Mouse (Mus musculus) stomach, embryonic 14.5 days (tissue): Measurements from ENCODE around the gene Reck. TPM values are rescaled to one million over a fixed set of nuclear protein-coding genes. Genes with fewer than 3 reads are reported as not detected.

Experiments used
- ATAC-seq: fragments of 200-750 bp; cut with Nextera tagmentation; 2 replicates; pipeline ENCODE4 v1.8.0; 2017; ENCODE audit warnings: low read depth, moderate TSS enrichment; ENCODE audit not compliant: insufficient number of reproducible peaks, insufficient read depth, low FRiP score
- H3K27ac ChIP-seq: fragments of 300-500 bp; sonication (generic); 2 replicates; pipeline ENCODE4 v1.5.1; 2014; ENCODE audit warnings: mild to moderate bottlenecking, low read length, moderate library complexity, mixed read lengths
- H3K27me3 ChIP-seq: fragments of 300-500 bp; sonication (generic); 2 replicates; pipeline ENCODE4 v1.6.1; 2014; ENCODE audit warnings: low read length, control low read depth, mixed read lengths; ENCODE audit not compliant: control insufficient read depth, insufficient read depth
- H3K36me3 ChIP-seq: fragments of 300-500 bp; sonication (generic); 2 replicates; pipeline ENCODE4 v1.6.1; 2014; ENCODE audit warnings: mild to moderate bottlenecking, control low read depth, low read length, moderate library complexity, mixed read lengths; ENCODE audit not compliant: control insufficient read depth, insufficient read depth
- H3K4me1 ChIP-seq: fragments of 300-500 bp; sonication (generic); 2 replicates; pipeline ENCODE4 v1.6.1; 2014; ENCODE audit warnings: low read length, control low read depth, mixed read lengths; ENCODE audit not compliant: control insufficient read depth, insufficient read depth
- H3K4me2 ChIP-seq: fragments of 300-500 bp; sonication (generic); replicated peaks from 2 replicates; pipeline ENCODE4 v1.6.1; 2014; ENCODE audit warnings: low read depth, low read length, control low read depth
- H3K4me3 ChIP-seq: fragments of 300-500 bp; sonication (generic); 2 replicates; pipeline ENCODE4 v1.5.1; 2014; ENCODE audit warnings: low read depth, low read length, control low read depth
- H3K9ac ChIP-seq: fragments of 300-500 bp; sonication (generic); replicated peaks from 2 replicates; pipeline ENCODE4 v1.6.1; 2014; ENCODE audit warnings: low read depth, mild to moderate bottlenecking, control low read depth, low read length, moderate library complexity, mixed read lengths
- H3K9me3 ChIP-seq: fragments of 300-500 bp; sonication (generic); 2 replicates; pipeline ENCODE4 v1.6.1; 2016; ENCODE audit warnings: low read depth, low read length, control low read depth; ENCODE audit not compliant: control insufficient read depth
- WGBS: fragments of 180-500 bp; shearing (Covaris S2); extraction: QIAGEN DNeasy Blood & Tissue Kit; methylation state at CpG from one replicate; pipeline ENCODE4 v1.1.7; 2014; 5-methylcytosine and 5-hydroxymethylcytosine counted together
- polyA plus RNA-seq: library from polyadenylated mRNA; unstranded; fragments of >200 nt; fragmentation: Nextera tagmentation; extraction: Ambion mirVana; gene quantifications from 2 replicates; pipeline ENCODE4 v1.2.1, GENCODE M21; 2014

Gene Reck
- polyA plus RNA-seq, result 36.0 and 38.8 TPM in 2 replicates

- Histone ChIP-seq H3K27ac (0 out of 2 replicates have a peak within 1 kb of the TSS, but pooled peaks have one; percentile 18), H3K4me3 (peak within 1 kb of the TSS; percentile 81), H3K4me2 (peak within 1 kb of the TSS; percentile 67), H3K36me3 (no peaks in the 10 kb centered on the region), H3K9ac (peak within 1 kb of the TSS; percentile 61), H3K4me1 (peaks cover 5% of the 10 kb centered on the region), H3K27me3 (no peaks in the 10 kb centered on the region), H3K9me3 (no peaks in the 10 kb centered on the region)
- ATAC-seq, result peak; percentile 90
- under 1% methylated on average over 73 of the region's 73 CpGs for WGBS
These were observed at the start of gene Reck for GRCm38 (mm10) chr4:43875160-43875918. TSS of gene Reck (plus strand) at chr4:43875530.

- Histone ChIP-seq H3K9me3 (no peaks in the 10 kb centered on the region), H3K4me1 (no peaks in the 10 kb centered on the region), H3K27ac (no peak overlapping the region), H3K36me3 (no peaks in the 10 kb centered on the region), H3K4me3 (no peak overlapping the region), H3K27me3 (no peaks in the 10 kb centered on the region), H3K9ac (no peak overlapping the region), H3K4me2 (no peak overlapping the region)
- ATAC-seq, result no peak
- 86% methylated on average over 4 of the region's 4 CpGs for WGBS
These were observed 46.5 kb upstream of the Reck start for GRCm38 (mm10) chr4:43828806-43829205.

- no peak for ATAC-seq
- H3K36me3 ChIP-seq, result no peaks in the 10 kb centered on the region
- 67% methylated on average over 5 of the region's 5 CpGs for WGBS
- H3K4me1 ChIP-seq, result no peaks in the 10 kb centered on the region
- no peak overlapping the region for H3K4me3 ChIP-seq
- no peak overlapping the region for H3K27ac ChIP-seq
- H3K9ac ChIP-seq, result no peak overlapping the region
- H3K27me3 ChIP-seq, result no peaks in the 10 kb centered on the region
- no peak overlapping the region for H3K4me2 ChIP-seq
- H3K9me3 ChIP-seq, result no peaks in the 10 kb centered on the region
These were observed 43.3 kb upstream of the Reck start for GRCm38 (mm10) chr4:43832031-43832430.

- Histone ChIP-seq H3K36me3 (no peaks in the 10 kb centered on the region), H3K4me2 (no peak overlapping the region), H3K27me3 (no peaks in the 10 kb centered on the region), H3K27ac (no peak overlapping the region), H3K9me3 (no peaks in the 10 kb centered on the region), H3K9ac (no peak overlapping the region), H3K4me1 (no peaks in the 10 kb centered on the region), H3K4me3 (no peak overlapping the region)
- ATAC-seq, result no peak
- WGBS, result 71% methylated on average over 5 of the region's 5 CpGs
These were observed 41.6 kb upstream of the Reck start for GRCm38 (mm10) chr4:43833752-43834151.

GRCm38 (mm10) chr4:43834749-43835148 lies 40.6 kb upstream of the Reck start:
- 62% methylated on average over 4 of the region's 4 CpGs for WGBS
- Histone ChIP-seq H3K27ac (no peak overlapping the region), H3K9me3 (no peaks in the 10 kb centered on the region), H3K27me3 (no peaks in the 10 kb centered on the region), H3K36me3 (no peaks in the 10 kb centered on the region), H3K4me3 (no peak overlapping the region), H3K9ac (no peak overlapping the region), H3K4me1 (no peaks in the 10 kb centered on the region), H3K4me2 (no peak overlapping the region)
- ATAC-seq, result no peak

- no peak overlapping the region for H3K9ac ChIP-seq
- no peak overlapping the region for H3K4me2 ChIP-seq
- H3K36me3 ChIP-seq, result no peaks in the 10 kb centered on the region
- no peak overlapping the region for H3K27ac ChIP-seq
- no peaks in the 10 kb centered on the region for H3K4me1 ChIP-seq
- no peak for ATAC-seq
- H3K27me3 ChIP-seq, result no peaks in the 10 kb centered on the region
- 63% methylated on average over 3 of the region's 3 CpGs for WGBS
- H3K9me3 ChIP-seq, result no peaks in the 10 kb centered on the region
- no peak overlapping the region for H3K4me3 ChIP-seq
These were observed 37.0 kb upstream of the Reck start for GRCm38 (mm10) chr4:43838326-43838725.

- Histone ChIP-seq H3K36me3 (no peaks in the 10 kb centered on the region), H3K9me3 (no peaks in the 10 kb centered on the region), H3K4me2 (no peak within 1 kb of the TSS), H3K27ac (no peak within 1 kb of the TSS), H3K9ac (no peak within 1 kb of the TSS), H3K4me1 (no peaks in the 10 kb centered on the region), H3K27me3 (no peaks in the 10 kb centered on the region), H3K4me3 (no peak within 1 kb of the TSS)
- no peak for ATAC-seq
- WGBS, result 65% methylated on average over 1 of the region's 1 CpGs
These were observed 35.2 kb upstream of the Reck start, which contains the start of gene Olfr157 for GRCm38 (mm10) chr4:43840101-43840500. TSS of gene Olfr157 (minus strand) at chr4:43840201.

- no peak for ATAC-seq
- Histone ChIP-seq H3K27ac (no peak within 1 kb of the TSS), H3K4me1 (no peaks in the 10 kb centered on the region), H3K27me3 (no peaks in the 10 kb centered on the region), H3K4me2 (no peak within 1 kb of the TSS), H3K4me3 (no peak within 1 kb of the TSS), H3K9ac (no peak within 1 kb of the TSS), H3K36me3 (no peaks in the 10 kb centered on the region), H3K9me3 (no peaks in the 10 kb centered on the region)
- 79% methylated on average over 6 of the region's 6 CpGs for WGBS
These were observed 24.1 kb upstream of the Reck start, which contains the start of gene Olfr155 for GRCm38 (mm10) chr4:43851265-43851664. TSS of gene Olfr155 (plus strand) at chr4:43851565.
